Mouse (Mus musculus): Measurements from ENCODE around the gene Rpl11. TPM values are rescaled to one million over a fixed set of nuclear protein-coding genes. Genes with fewer than 3 reads are reported as not detected.
"Not testable (repeated sequence)": the region's sequence is repeated elsewhere in the genome, so short reads cannot be mapped to it uniquely, and the experiment has no call there.

Rpl11 gene
- polyA plus RNA-seq, 1 experiment from 2014 or later: 551 TPM

DNA sequence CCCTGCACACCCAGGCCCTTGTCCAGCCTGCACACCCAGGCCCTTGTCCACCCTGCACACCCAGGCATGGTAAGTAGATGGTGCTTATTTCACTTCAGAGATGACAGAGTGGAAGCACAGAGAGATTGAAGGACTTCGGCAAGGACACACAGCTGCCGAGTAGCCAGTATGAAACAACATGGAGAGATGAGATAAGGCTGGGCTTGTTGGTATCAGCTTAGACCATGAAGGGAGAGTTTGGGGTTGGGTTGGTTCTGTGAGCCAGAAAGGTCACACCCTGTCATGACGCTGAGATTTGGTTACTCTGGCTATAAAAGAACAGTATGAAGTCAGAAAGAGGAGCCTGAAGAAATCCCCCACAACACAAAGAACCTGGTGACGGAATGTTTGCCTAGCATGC is 16.1 kb upstream of the Rpl11 start:
- Histone ChIP-seq H3K4me3 (no peak overlapping the region), H3K9me3 (no peaks in the 10 kb centered on the region), H3K4me2 (no peak overlapping the region), H3K9ac (0 out of 2 replicates have a peak overlapping the region, but pooled peaks have one; percentile 16), H3K27me3 (no peaks in the 10 kb centered on the region), H3K36me3 (no peaks in the 10 kb centered on the region), H3K4me1 (peaks cover 21% of the 10 kb centered on the region), H3K27ac (no peak overlapping the region)
- WGBS: 72% methylated on average over 4 of the region's 4 CpGs
- ATAC-seq (ENCODE audit: insufficient number of reproducible peaks, insufficient read depth, low FRiP score, low TSS enrichment, low read depth): no peak

DNA sequence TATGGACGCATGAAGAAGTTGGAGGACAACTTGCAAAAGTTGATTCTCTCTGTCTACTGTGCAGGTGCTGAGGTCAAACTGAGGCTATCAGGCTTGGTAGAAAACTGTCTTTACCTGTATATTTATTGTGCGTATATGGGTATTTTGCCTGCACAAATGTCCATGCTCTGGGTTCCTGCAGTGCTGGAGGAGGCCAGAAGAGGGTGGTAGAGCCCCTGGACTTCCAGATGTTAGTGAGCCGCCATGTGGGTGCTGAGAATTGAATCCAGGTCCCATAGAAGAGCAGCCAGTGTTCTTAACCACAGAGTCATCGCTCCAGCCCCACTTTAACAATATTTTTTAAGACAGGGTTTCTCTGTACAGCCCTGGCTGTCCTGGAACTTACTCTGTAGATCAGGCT is 9.9 kb upstream of the Rpl11 start:
- 93% methylated on average over 4 of the region's 4 CpGs for WGBS
- Histone ChIP-seq H3K4me1 (no peaks in the 10 kb centered on the region), H3K4me3 (no peak overlapping the region), H3K27ac (no peak overlapping the region), H3K36me3 (no peaks in the 10 kb centered on the region), H3K4me2 (no peak overlapping the region), H3K9me3 (no peaks in the 10 kb centered on the region), H3K9ac (no peak overlapping the region), H3K27me3 (no peaks in the 10 kb centered on the region)
- no peak for ATAC-seq (ENCODE audit: insufficient number of reproducible peaks, insufficient read depth, low FRiP score, low TSS enrichment, low read depth)

DNA sequence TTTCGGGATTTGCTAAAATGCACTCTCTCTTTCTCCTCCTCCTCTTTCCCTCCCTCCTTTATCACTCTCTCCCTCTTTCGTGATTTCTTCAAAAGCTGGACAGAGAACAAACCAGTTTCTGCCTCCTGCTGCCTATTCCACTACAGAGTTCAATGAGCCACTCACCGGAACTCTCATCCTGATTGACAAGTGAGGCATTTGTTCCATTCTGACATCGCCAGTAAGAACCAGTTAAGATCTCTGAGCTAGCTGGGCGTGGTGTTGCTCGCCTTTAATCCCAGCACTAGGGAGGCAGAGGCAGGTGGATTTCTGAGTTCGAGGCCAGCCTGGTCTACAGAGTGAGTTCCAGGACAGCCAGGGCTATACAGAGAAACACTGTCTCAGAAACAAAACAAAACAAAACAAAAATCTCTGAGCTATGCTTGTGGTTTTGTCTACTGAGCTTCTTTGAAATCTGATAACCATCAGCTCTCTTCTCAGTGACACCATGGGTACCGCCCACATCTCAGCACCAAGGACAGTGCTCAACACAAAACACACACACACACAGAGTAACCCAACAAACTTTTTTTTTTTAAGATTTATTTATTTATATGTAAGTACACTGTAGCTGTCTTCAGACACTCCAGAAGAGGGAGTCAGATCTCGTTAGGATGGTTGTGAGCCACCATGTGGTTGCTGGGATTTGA is 6.7 kb upstream of the Rpl11 start:
- H3K4me1 ChIP-seq; ATAC-seq (ENCODE audit: insufficient number of reproducible peaks, insufficient read depth, low FRiP score, low TSS enrichment, low read depth); H3K27me3 ChIP-seq; H3K36me3 ChIP-seq; H3K4me3 ChIP-seq; H3K4me2 ChIP-seq; H3K9me3 ChIP-seq; H3K27ac ChIP-seq; H3K9ac ChIP-seq: not testable (repeated sequence)
- WGBS: 61% methylated on average over 9 of the region's 9 CpGs

DNA sequence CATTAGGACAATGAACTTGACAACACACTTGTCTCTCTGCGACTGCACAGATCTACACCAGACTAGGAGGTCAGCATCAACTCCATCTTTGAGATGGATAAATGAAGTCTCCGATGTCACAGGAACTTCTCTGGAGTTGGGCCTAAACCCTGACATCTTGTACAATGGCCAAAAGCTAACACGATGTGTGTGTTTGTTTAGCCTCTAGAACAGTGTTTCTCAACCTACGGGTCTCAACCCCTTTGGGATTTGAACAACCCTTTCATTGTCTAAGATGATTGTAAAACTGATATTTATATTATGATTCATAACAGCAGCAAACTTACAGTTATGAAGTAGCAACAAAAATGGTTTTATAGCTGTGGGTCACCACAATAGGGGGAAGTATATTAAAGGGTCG is 4.7 kb upstream of the Rpl11 start:
- H3K27ac ChIP-seq: no peak overlapping the region
- H3K4me1 ChIP-seq: no peaks in the 10 kb centered on the region
- H3K9ac ChIP-seq: no peak overlapping the region
- no peaks in the 10 kb centered on the region for H3K9me3 ChIP-seq
- no peak for ATAC-seq (ENCODE audit: insufficient number of reproducible peaks, insufficient read depth, low FRiP score, low TSS enrichment, low read depth)
- no peak overlapping the region for H3K4me2 ChIP-seq
- no peak overlapping the region for H3K4me3 ChIP-seq
- no peaks in the 10 kb centered on the region for H3K36me3 ChIP-seq
- no peaks in the 10 kb centered on the region for H3K27me3 ChIP-seq
- 86% methylated on average over 5 of the region's 5 CpGs for WGBS

DNA sequence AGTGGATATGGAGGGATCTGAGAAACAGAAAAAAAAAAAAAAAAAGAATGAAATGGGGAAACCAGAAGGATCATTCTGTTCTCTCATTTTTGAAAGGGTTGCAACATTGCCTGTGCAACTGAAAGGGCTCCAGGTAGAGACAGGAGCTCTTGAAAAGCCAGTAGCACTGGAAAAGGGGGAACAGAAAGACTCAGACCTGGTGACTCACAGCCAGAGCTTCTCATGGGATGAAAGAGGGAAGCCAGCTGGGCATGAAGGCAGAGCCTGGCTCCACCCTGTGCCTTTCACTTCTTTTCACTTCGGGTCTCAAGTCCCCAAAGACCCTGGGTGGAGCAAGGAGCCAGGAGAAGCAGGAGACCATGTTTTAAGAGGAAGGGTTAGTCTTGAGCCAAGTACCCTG is 2.8 kb upstream of the Rpl11 start:
- H3K27ac ChIP-seq: no peak overlapping the region
- 36% methylated on average over 1 of the region's 1 CpGs for WGBS
- H3K4me1 ChIP-seq: peaks cover 12% of the 10 kb centered on the region
- H3K9ac ChIP-seq: no peak overlapping the region
- no peaks in the 10 kb centered on the region for H3K9me3 ChIP-seq
- no peak overlapping the region for H3K4me2 ChIP-seq
- H3K4me3 ChIP-seq: no peak overlapping the region
- ATAC-seq (ENCODE audit: insufficient number of reproducible peaks, insufficient read depth, low FRiP score, low TSS enrichment, low read depth): no peak
- H3K36me3 ChIP-seq: peaks cover 13% of the 10 kb centered on the region
- no peaks in the 10 kb centered on the region for H3K27me3 ChIP-seq

DNA sequence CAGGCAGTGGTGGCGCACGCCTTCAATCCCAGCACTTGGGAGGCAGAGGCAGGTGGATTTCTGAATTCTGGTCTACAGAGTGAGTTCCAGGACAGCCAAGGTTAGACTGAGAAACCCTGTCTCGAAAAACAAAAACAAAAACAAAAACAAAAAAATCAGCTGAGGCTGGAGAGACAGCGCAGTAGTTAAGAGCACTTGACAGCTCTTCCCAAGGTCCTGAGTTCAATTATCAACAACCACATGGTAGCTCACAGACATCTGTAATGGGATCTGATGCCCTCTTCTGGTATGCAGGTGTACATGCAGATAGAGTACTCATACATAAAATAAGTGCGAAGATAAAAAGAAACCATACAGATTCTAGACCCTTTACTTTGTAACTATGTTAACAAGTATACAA is 615 bp upstream of the Rpl11 start:
- WGBS: 75% methylated on average over 5 of the region's 5 CpGs
- Histone ChIP-seq H3K4me1 (peaks cover 22% of the 10 kb centered on the region), H3K27ac (no peak overlapping the region), H3K4me2 (no peak overlapping the region), H3K27me3 (no peaks in the 10 kb centered on the region), H3K36me3 (peaks cover 35% of the 10 kb centered on the region), H3K4me3 (no peak overlapping the region), H3K9me3 (no peaks in the 10 kb centered on the region), H3K9ac (no peak overlapping the region)
- no peak for ATAC-seq (ENCODE audit: insufficient number of reproducible peaks, insufficient read depth, low FRiP score, low TSS enrichment, low read depth)

DNA sequence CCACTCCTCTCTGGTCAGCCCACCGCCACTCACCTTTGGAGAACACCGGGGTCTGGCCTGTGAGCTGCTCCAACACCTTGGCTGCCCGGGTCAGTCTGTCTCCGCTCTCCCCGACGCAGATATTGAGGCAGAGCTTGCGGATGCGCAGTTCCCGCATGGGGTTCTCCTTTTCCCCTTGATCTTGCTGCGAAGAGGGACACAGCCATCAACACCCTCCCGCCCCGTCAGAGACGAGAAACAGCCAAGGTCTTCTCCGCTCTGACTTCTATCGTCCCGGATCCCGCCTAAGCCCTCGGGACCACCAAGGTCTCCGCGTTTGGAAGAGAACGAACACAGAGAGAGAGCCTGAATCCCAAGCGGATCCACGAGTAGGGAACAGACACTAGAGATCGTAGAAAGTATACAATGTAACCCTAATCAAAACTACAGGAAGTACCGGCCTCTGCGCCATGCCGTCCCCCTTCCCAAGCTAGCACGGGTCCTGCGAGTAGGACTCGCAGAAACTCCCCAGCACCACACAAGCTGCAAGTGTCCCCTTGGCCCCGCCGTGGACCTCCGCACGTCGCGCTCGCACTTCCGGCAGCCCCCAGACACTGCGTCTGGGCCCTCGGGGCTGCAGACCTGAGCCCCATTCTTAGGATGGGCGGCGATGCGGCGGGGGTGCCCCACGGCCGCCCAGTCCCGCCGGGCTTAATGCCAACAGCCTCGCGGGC is 538 bp downstream of the Rpl11 start:
- peaks cover 46% of the 10 kb centered on the region for H3K36me3 ChIP-seq
- peak; percentile 67 for ATAC-seq (ENCODE audit: insufficient number of reproducible peaks, insufficient read depth, low FRiP score, low TSS enrichment, low read depth)
- WGBS: under 1% methylated on average over 50 of the region's 50 CpGs
- peaks cover 28% of the 10 kb centered on the region for H3K4me1 ChIP-seq
- peak overlapping the region; percentile 93 for H3K27ac ChIP-seq
- H3K4me3 ChIP-seq: peak overlapping the region; percentile 99
- H3K27me3 ChIP-seq: no peaks in the 10 kb centered on the region
- no peaks in the 10 kb centered on the region for H3K9me3 ChIP-seq
- peak overlapping the region; percentile 92 for H3K4me2 ChIP-seq
- H3K9ac ChIP-seq: peak overlapping the region; percentile 100

DNA sequence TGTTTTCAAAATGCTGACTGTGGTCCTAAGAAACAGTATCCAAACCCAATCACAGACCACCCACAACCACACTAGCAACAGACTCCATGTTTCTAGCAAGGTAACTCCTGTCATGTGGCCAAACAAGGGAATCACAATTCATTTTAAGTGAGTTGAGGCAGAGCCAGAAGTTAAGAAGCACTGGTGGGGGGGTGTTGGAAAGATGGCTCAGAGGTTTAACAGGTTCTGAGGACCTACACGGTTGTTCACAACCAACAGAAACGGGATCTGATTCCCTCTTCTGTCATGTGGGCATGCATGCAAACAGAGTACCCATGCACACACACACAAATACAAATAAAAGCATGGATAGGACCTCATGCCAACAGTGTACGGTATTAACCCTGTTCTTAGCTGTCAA is 1.2 kb downstream of the Rpl11 start:
- 0% methylated on average over 3 of the region's 3 CpGs for WGBS
- Histone ChIP-seq H3K4me2 (peak overlapping the region; percentile 92), H3K27me3 (no peaks in the 10 kb centered on the region), H3K9me3 (no peaks in the 10 kb centered on the region), H3K4me1 (peaks cover 28% of the 10 kb centered on the region), H3K27ac (no peak overlapping the region), H3K4me3 (peak overlapping the region; percentile 99), H3K9ac (peak overlapping the region; percentile 100), H3K36me3 (peaks cover 52% of the 10 kb centered on the region)
- ATAC-seq (ENCODE audit: insufficient number of reproducible peaks, insufficient read depth, low FRiP score, low TSS enrichment, low read depth): no peak

DNA sequence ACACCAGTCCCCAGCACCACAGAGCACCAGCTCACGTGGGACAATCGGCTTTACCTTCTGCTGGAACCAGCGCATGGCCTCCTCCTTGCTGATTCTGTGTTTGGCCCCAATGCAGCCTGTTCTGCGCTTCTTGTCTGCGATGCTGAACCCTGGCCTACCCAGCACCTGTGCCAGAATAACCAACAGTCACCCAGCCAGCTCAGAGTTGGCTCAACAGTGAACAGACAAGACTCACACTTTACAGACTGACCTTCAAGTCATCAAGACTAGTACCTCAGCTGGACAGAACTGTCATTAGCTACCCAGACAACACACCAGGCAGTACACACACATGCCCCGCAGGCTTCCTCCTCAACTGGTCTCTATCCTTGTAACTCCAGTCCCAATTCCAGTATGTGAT is 3.0 kb downstream of the Rpl11 start:
- no peaks in the 10 kb centered on the region for H3K9me3 ChIP-seq

DNA sequence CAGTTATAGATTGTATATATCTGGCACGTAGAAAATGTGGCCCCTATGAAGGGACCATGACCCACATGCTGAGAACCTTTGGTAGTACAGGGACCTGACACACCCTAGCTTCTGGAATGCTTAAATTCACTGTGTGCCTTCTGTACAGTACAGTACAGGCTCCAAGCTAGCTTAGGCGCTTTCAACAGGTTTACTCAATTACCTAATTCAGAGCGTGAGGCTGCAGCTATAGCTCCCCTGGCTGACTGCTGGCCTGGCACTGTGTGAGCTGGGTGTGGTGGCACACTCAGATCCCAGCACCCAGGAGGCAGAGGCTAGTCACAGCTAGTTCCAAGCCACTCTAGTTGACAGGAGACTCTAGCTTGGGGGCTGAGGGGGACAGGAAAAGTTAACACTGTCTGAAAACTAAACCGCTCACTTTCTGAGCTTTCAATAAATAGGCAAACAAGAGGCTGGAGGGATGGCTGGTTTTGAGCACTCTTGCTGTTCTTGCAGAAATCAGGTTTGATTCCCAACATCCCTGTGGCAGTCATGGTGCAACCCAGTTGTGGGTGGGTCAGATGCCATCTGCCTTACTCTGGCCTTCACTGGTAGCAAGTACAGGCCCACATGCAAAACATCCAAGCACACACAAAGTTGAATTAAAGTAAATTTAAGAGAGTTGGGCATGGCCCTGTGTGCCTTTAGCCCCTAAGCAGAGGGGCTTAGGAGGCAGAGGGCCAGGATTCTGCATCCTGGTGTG is 4.8 kb downstream of the Rpl11 start:
- ATAC-seq (ENCODE audit: insufficient number of reproducible peaks, insufficient read depth, low FRiP score, low TSS enrichment, low read depth): no peak
- Histone ChIP-seq H3K9me3 (no peaks in the 10 kb centered on the region), H3K36me3 (peaks cover 81% of the 10 kb centered on the region), H3K27me3 (no peaks in the 10 kb centered on the region), H3K4me1 (peaks cover 28% of the 10 kb centered on the region), H3K9ac (peak overlapping the region; percentile 21; the same call in 1 of the 2 replicates), H3K4me3 (no peak overlapping the region), H3K27ac (peak overlapping the region; percentile 22; the same call in 1 of the 2 replicates), H3K4me2 (no peak overlapping the region)
- WGBS: 63% methylated on average over 4 of the region's 4 CpGs

More for the DNA sequence above, 3.0 kb downstream of the Rpl11 start:
- H3K9ac ChIP-seq: 0 out of 2 replicates have a peak overlapping the region, but pooled peaks have one; percentile 49
- ATAC-seq (ENCODE audit: insufficient number of reproducible peaks, insufficient read depth, low FRiP score, low TSS enrichment, low read depth): no peak
- H3K27ac ChIP-seq: no peak overlapping the region
- H3K27me3 ChIP-seq: no peaks in the 10 kb centered on the region
- no peak overlapping the region for H3K4me3 ChIP-seq
- no peak overlapping the region for H3K4me2 ChIP-seq
- WGBS: 91% methylated on average over 6 of the region's 6 CpGs
- H3K4me1 ChIP-seq: peaks cover 28% of the 10 kb centered on the region
- peaks cover 66% of the 10 kb centered on the region for H3K36me3 ChIP-seq

DNA sequence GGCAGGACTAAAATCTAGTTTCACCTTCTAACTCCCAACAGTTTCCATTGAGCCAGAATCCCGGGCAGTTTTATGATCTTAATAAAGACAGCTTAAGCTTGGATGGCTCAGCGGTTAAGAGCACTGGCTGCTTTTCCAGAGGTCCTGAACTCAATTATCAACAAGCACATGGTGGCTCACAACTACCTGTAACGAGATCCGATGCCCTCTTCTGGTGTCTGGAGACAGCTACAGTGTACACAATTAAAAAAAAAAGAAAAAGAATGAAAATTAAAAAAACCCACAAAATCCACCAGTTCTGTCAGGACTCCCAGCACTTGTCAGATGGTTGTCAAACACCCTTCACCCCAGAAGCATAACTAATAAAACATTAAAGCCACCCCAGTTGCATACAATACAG is 5.6 kb downstream of the Rpl11 start:
- peaks cover 81% of the 10 kb centered on the region for H3K36me3 ChIP-seq
- H3K27me3 ChIP-seq: no peaks in the 10 kb centered on the region
- H3K4me2 ChIP-seq: no peak overlapping the region
- 0 out of 2 replicates have a peak overlapping the region, but pooled peaks have one; percentile 22 for H3K27ac ChIP-seq
- ATAC-seq (ENCODE audit: insufficient number of reproducible peaks, insufficient read depth, low FRiP score, low TSS enrichment, low read depth): no peak
- peaks cover 28% of the 10 kb centered on the region for H3K4me1 ChIP-seq
- 40% methylated on average over 4 of the region's 4 CpGs for WGBS
- no peak overlapping the region for H3K4me3 ChIP-seq
- no peaks in the 10 kb centered on the region for H3K9me3 ChIP-seq
- 0 out of 2 replicates have a peak overlapping the region, but pooled peaks have one; percentile 40 for H3K9ac ChIP-seq
